ENCODE assay signal across 8 mouse cellular contexts in the genomic region with DNA sequence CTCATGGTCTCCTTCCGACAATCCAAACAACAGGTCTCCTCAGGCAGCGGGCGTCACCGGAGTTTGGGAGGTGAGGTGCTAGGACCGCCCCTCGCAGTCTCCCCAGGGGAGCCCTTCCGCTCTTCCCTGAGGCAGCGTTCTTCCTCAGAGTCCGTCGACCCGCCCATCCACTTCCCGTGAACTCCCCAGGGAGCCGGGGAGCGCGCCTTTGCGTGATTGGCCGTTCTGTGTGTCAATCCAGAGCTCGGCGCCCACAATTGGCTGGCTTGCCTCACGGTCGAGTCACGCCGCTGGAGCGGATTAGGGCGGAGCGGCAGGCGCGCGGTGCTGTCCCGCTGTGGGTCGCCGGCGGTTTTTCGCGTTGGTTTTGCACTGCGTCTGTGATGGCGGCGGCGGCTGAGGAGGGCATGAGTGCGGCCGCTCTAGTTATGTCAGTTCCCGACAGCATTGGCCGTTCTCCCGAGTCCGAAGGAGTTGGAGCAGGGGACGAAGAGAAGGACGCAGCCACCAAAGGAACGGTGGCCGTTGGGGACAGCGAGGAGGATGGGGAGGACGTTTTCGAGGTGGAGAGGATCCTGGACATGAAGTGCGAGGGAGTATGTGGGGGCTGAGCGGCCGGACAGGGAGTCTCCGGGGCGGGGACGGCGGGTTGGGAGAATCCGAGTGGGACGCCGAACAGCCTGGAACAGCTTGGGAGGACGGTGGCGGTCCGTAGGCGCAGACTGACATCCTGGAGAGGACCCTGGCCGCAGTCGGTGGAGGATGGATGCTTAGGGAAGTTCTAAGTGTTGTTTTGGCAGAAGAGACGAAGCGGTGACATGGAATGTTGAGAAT. TPM values are rescaled to one million over a fixed set of nuclear protein-coding genes. Genes with fewer than 3 reads are reported as not detected.
DNase-seq lines count a peak whose midpoint lies in the region; ATAC-seq and TF ChIP-seq lines count a peak whose summit lies in the region.

TSS of gene Mphosph8 (plus strand) at position 280 of the 834 bp plus-strand sequence.

- H3K9me3 ChIP-seq in hindbrain, postnatal 0 days (ENCODE audit: low read length): no peaks in the 10 kb centered on the region

- no peak for TF ChIP-seq CTCF in gastrocnemius, adult 2 months (IDR thresholded peaks at IDR 0.05)
- no peak for TF ChIP-seq CTCF in hindbrain, postnatal 0 days (IDR thresholded peaks at IDR 0.05; ENCODE audit: low read depth)
- no peak; the same call in 1 of the 2 replicates for TF ChIP-seq CTCF in left cerebral cortex, adult 2 months (IDR thresholded peaks at IDR 0.05)

- H3K4me1 ChIP-seq in hindbrain, postnatal 0 days (ENCODE audit: insufficient read depth, low read length): peaks cover 11% of the 10 kb centered on the region; the same call in 1 of the 2 replicates

- intact Hi-C loops in gastrocnemius, adult 2 months (cut with DNase I): loop anchor here (5.0 to 10.0 kb wide), 2 partner anchors 91 to 107 kb away; partner anchors contain the start of genes Cenpj, Parp4 and Pspc1
- intact Hi-C loops in left cerebral cortex, adult 2 months (cut with DNase I): loop anchor here (2.0 to 5.0 kb wide), 4 partner anchors 95 to 291 kb away; partner anchors contain the start of gene Zmym2

- H3K27ac ChIP-seq in gastrocnemius, adult 2 months: peak within 1 kb of the TSS; percentile 90
- H3K27ac ChIP-seq in hindbrain, postnatal 0 days: peak within 1 kb of the TSS; percentile 90
- H3K27ac ChIP-seq in left cerebral cortex, adult 2 months: peak within 1 kb of the TSS; percentile 93

- peak; percentile 100 for DNase-seq in ZHBTc4 (ENCODE audit: low read depth, low spot score)
- peak; percentile 99 for DNase-seq in gastrocnemius, adult 2 months
- peak; percentile 100 for DNase-seq in hindbrain, postnatal 0 days (ENCODE audit: low spot score)
- DNase-seq in left cerebral cortex, adult 2 months (ENCODE audit: extremely low spot score in 1 of 2, low spot score in 2 of 2): peak; percentile 100
- DNase-seq in right cerebral cortex, adult 2 months (ENCODE audit: low spot score in 2 of 2): peak; percentile 100
- DNase-seq in urinary bladder, postnatal 14 days (ENCODE audit: low spot score): peak; percentile 100

- H3K27me3 ChIP-seq in hindbrain, postnatal 0 days (ENCODE audit: insufficient read depth, low read length): no peaks in the 10 kb centered on the region

- H3K36me3 ChIP-seq in hindbrain, postnatal 0 days (ENCODE audit: insufficient read depth, low read length): peaks cover 6% of the 10 kb centered on the region; the same call in 1 of the 2 replicates

- H3K4me2 ChIP-seq in hindbrain, postnatal 0 days (ENCODE audit: low read depth, low read length): peak within 1 kb of the TSS; percentile 87

- H3K4me3 ChIP-seq in gastrocnemius, adult 2 months: peak within 1 kb of the TSS; percentile 97
- H3K4me3 ChIP-seq in hindbrain, postnatal 0 days (ENCODE audit: low read length): peak within 1 kb of the TSS; percentile 96
- H3K4me3 ChIP-seq in left cerebral cortex, adult 2 months: peak within 1 kb of the TSS; percentile 78

- peak; percentile 99 for ATAC-seq in common myeloid progenitor, adult 5-6 weeks (replicated peaks; ENCODE audit: low read depth, poor library complexity, severe bottlenecking)
- peak; percentile 100 for ATAC-seq in hindbrain, postnatal 0 days
- ATAC-seq in megakaryocyte, adult 5-6 weeks (ENCODE audit: poor library complexity, severe bottlenecking): peak; percentile 99

- 1% methylated on average over 70 of the region's 70 CpGs for WGBS in hindbrain, postnatal 0 days

- peak within 1 kb of the TSS; percentile 77 for H3K9ac ChIP-seq in hindbrain, postnatal 0 days (replicated peaks; ENCODE audit: low read length)

RNA-seq across cellular contexts. Expression of gene Mphosph8, which starts in this region (rescaled TPM):
- 42.8 and 47.9 TPM in 2 replicates for total RNA-seq in common myeloid progenitor, adult 5-6 weeks (2017)
- 10 to 100 TPM; 14.0 to 15.0 TPM for total RNA-seq in gastrocnemius, adult 2 months (2021)
- 13.7 and 20.8 TPM in 2 replicates for total RNA-seq in hindbrain, postnatal 0 days (2014; rRNA removed)
- polyA plus RNA-seq in hindbrain, postnatal 0 days (2015; fragmentation: Nextera tagmentation; extraction: Ambion mirVana): 36.4 and 42.6 TPM in 2 replicates
- total RNA-seq in left cerebral cortex, adult 2 months (2021): 10 to 100 TPM; 47.7 to 61.4 TPM
- 27.7 and 29.8 TPM in 2 replicates for total RNA-seq in megakaryocyte, adult 5-6 weeks (2015)
- total RNA-seq in megakaryocyte, adult 5-6 weeks (2017): 22.9 and 32.1 TPM in 2 replicates

Comparison
In these comparisons a context has a peak if more than half of its experiments do, and no peak if none do; other contexts are left out.
1. Peak in every context shown above with its lines: DNase-seq, ATAC-seq, H3K4me3 ChIP-seq and H3K27ac ChIP-seq.